Mouse (Mus musculus): ENCODE data around the gene Ogdh. TPM values are rescaled to one million over a fixed set of nuclear protein-coding genes. Genes with fewer than 3 reads are reported as not detected.
"Not testable (repeated sequence)": the region's sequence is repeated elsewhere in the genome, so short reads cannot be mapped to it uniquely, and the experiment has no call there.

Gene Ogdh
- 164 and 346 TPM in 2 replicates for polyA plus RNA-seq (2012; rRNA removed)

DNA sequence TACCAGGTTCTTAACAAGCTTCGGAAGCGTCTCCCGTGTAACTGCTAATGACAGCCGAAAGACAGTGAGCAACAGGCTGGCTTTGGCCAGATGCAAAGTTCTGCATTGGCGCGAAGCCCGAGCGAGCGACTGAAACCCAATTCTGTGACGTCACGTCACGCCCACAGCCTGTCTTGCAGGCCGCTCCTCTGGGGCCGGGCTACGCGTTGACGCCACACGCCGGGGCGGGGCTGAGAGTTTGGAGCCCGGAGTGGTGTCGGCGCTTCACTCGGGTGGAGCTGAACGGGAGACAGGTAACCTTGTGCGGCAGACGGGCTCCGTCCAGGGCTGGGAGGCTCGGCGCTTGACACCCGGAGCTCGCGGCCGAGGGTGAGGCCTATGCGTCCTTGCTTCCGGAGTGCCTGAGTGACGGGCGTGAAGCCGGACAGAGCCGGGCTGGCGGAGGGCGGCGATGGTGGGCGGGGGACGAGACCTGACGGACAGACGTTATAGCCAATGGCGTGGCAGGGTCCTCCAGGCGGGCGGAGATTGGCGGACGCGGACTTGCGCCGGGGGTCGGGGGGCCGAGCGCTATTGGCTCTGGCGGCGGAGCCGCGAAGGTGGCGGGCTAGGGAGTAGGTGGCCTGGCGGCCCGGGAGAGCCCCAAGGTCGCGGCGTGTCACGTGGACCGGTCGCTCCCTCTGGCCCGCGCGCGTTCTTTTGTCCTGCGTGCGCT lies at the start of gene Ogdh:
Ogdh (plus strand) TSS at position 233 of the 715 bp plus-strand sequence.
- WGBS: under 1% methylated on average over 77 of the region's 77 CpGs
- H3K4me3 ChIP-seq (ENCODE audit: low read depth, low read length): peak within 1 kb of the TSS; percentile 87
- no peaks in the 10 kb centered on the region for H3K27me3 ChIP-seq (ENCODE audit: control insufficient read depth, insufficient read depth, low read length)
- TF ChIP-seq CTCF (IDR thresholded peaks at IDR 0.05; ENCODE audit: extremely low read depth, insufficient read length, insufficient replicate concordance, low read depth, low read length) (no peak), POLR2A (IDR thresholded peaks at IDR 0.05; ENCODE audit: low read depth, low read length) (peak; percentile 83)
- peaks cover 4% of the 10 kb centered on the region for H3K36me3 ChIP-seq (ENCODE audit: control insufficient read depth, insufficient read depth, low read length)
- no peaks in the 10 kb centered on the region; the same call in 1 of the 2 replicates for H3K4me1 ChIP-seq (ENCODE audit: control insufficient read depth, insufficient read depth, insufficient read length, low read length)
- H3K27ac ChIP-seq (ENCODE audit: insufficient read depth, low read depth, low read length): peak within 1 kb of the TSS; percentile 97

DNA sequence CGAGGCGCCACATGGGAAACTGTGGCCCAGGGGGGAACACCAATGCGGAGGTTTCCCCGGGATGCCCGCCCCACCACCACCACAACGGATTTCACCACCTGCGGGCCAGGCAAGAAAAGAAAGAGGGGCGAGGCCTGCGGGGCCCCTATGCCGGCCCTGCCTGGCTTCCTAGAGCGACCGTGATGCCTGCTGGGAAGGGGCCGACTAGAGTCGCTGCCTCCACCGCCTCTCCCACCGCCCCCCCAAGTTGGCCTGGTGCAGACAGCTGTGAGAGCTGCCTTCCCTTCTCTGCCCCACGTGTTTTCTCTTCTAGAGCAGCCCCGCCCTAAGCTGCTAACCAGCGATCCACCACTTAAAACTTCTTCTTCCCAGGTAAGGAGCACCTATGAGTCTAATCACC lies 46.7 kb upstream of the Ogdh start:
- H3K36me3 ChIP-seq (ENCODE audit: control insufficient read depth, insufficient read depth, low read length): no peaks in the 10 kb centered on the region
- no peaks in the 10 kb centered on the region for H3K27me3 ChIP-seq (ENCODE audit: control insufficient read depth, insufficient read depth, low read length)
- H3K4me1 ChIP-seq (ENCODE audit: control insufficient read depth, insufficient read depth, insufficient read length, low read length): peaks cover 11% of the 10 kb centered on the region
- H3K27ac ChIP-seq (ENCODE audit: insufficient read depth, low read depth, low read length): no peak overlapping the region
- no peak overlapping the region for H3K4me3 ChIP-seq (ENCODE audit: low read depth, low read length)
- no peak for TF ChIP-seq POLR2A (IDR thresholded peaks at IDR 0.05; ENCODE audit: low read depth, low read length)
- no peak for TF ChIP-seq CTCF (IDR thresholded peaks at IDR 0.05; ENCODE audit: extremely low read depth, insufficient read length, insufficient replicate concordance, low read depth, low read length)
- WGBS: 64% methylated on average over 19 of the region's 19 CpGs

DNA sequence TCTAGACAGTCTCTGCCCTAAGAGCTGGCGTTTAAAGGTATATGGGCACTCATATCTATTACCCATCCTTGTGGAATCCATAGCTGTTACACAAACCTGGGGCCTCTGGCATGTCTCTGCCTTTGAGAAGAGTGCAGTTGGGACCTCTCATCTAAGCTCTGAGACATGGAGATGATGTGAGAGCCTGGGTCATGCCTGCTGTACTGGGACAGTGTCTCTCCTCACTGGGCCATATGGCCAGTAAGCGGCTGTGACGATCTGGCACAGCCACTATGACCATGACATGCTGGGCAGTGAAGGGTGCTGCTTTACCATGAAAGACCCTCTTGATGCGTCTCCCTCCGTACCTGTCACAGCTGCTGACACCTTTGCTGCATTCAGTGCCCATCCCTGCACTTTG lies 39.2 kb upstream of the Ogdh start:
- TF ChIP-seq POLR2A (IDR thresholded peaks at IDR 0.05; ENCODE audit: low read depth, low read length) (no peak), CTCF (IDR thresholded peaks at IDR 0.05; ENCODE audit: extremely low read depth, insufficient read length, insufficient replicate concordance, low read depth, low read length) (no peak)
- 48% methylated on average over 5 of the region's 5 CpGs for WGBS
- no peaks in the 10 kb centered on the region for H3K36me3 ChIP-seq (ENCODE audit: control insufficient read depth, insufficient read depth, low read length)
- H3K4me3 ChIP-seq (ENCODE audit: low read depth, low read length): no peak overlapping the region
- peak overlapping the region; percentile 93 for H3K27ac ChIP-seq (ENCODE audit: insufficient read depth, low read depth, low read length)
- H3K4me1 ChIP-seq (ENCODE audit: control insufficient read depth, insufficient read depth, insufficient read length, low read length): peaks cover 28% of the 10 kb centered on the region
- no peaks in the 10 kb centered on the region for H3K27me3 ChIP-seq (ENCODE audit: control insufficient read depth, insufficient read depth, low read length)

DNA sequence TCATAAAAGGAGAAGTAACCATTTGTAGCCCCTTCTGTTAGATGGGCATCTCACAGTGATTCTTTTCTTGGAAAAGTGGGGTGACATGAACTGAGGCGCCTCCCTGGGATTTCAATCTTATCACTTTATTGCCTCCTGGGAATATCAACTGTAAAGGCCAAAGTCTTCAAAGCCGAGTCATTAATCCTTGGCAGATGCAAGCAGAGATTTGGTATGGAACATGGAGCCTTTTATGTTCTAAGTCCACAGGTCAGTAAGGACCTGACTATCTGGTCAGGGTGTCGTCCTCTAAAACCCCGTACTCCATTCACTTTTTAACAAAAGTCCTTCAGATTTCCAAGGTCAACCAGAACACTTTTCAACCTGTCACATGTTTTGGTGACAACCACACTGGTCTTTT lies 38.6 kb upstream of the Ogdh start:
- TF ChIP-seq POLR2A (IDR thresholded peaks at IDR 0.05; ENCODE audit: low read depth, low read length) (no peak), CTCF (IDR thresholded peaks at IDR 0.05; ENCODE audit: extremely low read depth, insufficient read length, insufficient replicate concordance, low read depth, low read length) (no peak)
- Histone ChIP-seq H3K27me3 (ENCODE audit: control insufficient read depth, insufficient read depth, low read length) (no peaks in the 10 kb centered on the region), H3K36me3 (ENCODE audit: control insufficient read depth, insufficient read depth, low read length) (no peaks in the 10 kb centered on the region; the same call in 1 of the 2 replicates), H3K4me3 (ENCODE audit: low read depth, low read length) (no peak overlapping the region), H3K4me1 (ENCODE audit: control insufficient read depth, insufficient read depth, insufficient read length, low read length) (peaks cover 28% of the 10 kb centered on the region), H3K27ac (ENCODE audit: insufficient read depth, low read depth, low read length) (peak overlapping the region; percentile 93)
- 29% methylated on average over 4 of the region's 4 CpGs for WGBS

DNA sequence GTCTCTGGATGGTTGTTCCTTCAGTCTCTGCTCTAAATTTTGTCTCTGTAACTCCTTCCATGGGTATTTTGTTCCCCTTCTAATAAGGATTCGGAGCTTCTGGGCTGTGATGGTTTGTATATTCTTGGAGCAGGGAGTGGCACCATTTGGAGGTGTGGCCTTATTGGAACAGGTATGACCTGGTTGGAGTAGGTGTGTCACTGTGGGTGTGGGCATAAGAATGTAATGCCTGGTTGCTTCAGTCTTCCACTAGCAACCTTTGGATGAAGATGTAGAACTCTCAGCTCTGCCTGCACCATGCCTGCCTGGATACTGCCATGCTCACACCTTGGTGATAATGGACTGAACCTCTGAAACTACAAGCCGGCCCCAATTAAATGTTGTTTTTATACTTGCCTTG lies 36.8 kb upstream of the Ogdh start:
- WGBS: 26% methylated on average over 2 of the region's 2 CpGs
- H3K27me3 ChIP-seq (ENCODE audit: control insufficient read depth, insufficient read depth, low read length); H3K4me3 ChIP-seq (ENCODE audit: low read depth, low read length): not testable (repeated sequence)
- H3K36me3 ChIP-seq (ENCODE audit: control insufficient read depth, insufficient read depth, low read length): peaks cover 14% of the 10 kb centered on the region
- peak overlapping the region; percentile 69 for H3K27ac ChIP-seq (ENCODE audit: insufficient read depth, low read depth, low read length)
- peaks cover 28% of the 10 kb centered on the region for H3K4me1 ChIP-seq (ENCODE audit: control insufficient read depth, insufficient read depth, insufficient read length, low read length)

GRCm38 (mm10) chr11:6256490-6257072 lies 34.9 kb upstream of the Ogdh start:
- peaks cover 28% of the 10 kb centered on the region for H3K4me1 ChIP-seq (ENCODE audit: control insufficient read depth, insufficient read depth, insufficient read length, low read length)
- TF ChIP-seq CTCF (IDR thresholded peaks at IDR 0.05; ENCODE audit: extremely low read depth, insufficient read length, insufficient replicate concordance, low read depth, low read length): no peak
- no peak for TF ChIP-seq POLR2A (IDR thresholded peaks at IDR 0.05; ENCODE audit: low read depth, low read length)
- H3K4me3 ChIP-seq (ENCODE audit: low read depth, low read length): no peak overlapping the region
- 55% methylated on average over 6 of the region's 6 CpGs for WGBS
- H3K36me3 ChIP-seq (ENCODE audit: control insufficient read depth, insufficient read depth, low read length): peaks cover 28% of the 10 kb centered on the region
- H3K27ac ChIP-seq (ENCODE audit: insufficient read depth, low read depth, low read length): peak overlapping the region; percentile 33; the same call in 1 of the 2 replicates
- H3K27me3 ChIP-seq (ENCODE audit: control insufficient read depth, insufficient read depth, low read length): no peaks in the 10 kb centered on the region

- TF ChIP-seq POLR2A (IDR thresholded peaks at IDR 0.05; ENCODE audit: low read depth, low read length): no peak
- no peak for TF ChIP-seq CTCF (IDR thresholded peaks at IDR 0.05; ENCODE audit: extremely low read depth, insufficient read length, insufficient replicate concordance, low read depth, low read length)
- no peaks in the 10 kb centered on the region for H3K27me3 ChIP-seq (ENCODE audit: control insufficient read depth, insufficient read depth, low read length)
- peaks cover 9% of the 10 kb centered on the region for H3K4me1 ChIP-seq (ENCODE audit: control insufficient read depth, insufficient read depth, insufficient read length, low read length)
- WGBS: 95% methylated on average over 7 of the region's 7 CpGs
- H3K27ac ChIP-seq (ENCODE audit: insufficient read depth, low read depth, low read length): no peak overlapping the region
- no peak overlapping the region for H3K4me3 ChIP-seq (ENCODE audit: low read depth, low read length)
- peaks cover 42% of the 10 kb centered on the region for H3K36me3 ChIP-seq (ENCODE audit: control insufficient read depth, insufficient read depth, low read length)
Observed at GRCm38 (mm10) chr11:6259413-6259812, 32.0 kb upstream of the Ogdh start.
